Mouse (Mus musculus): Measurements from ENCODE around the gene Calhm5.

Calhm5 gene

GRCm38 (mm10) chr10:34070999-34071492 is 25.3 kb downstream of the Calhm5 start:
- DNase-seq (ENCODE audit: low spot score), result no peak

DNA sequence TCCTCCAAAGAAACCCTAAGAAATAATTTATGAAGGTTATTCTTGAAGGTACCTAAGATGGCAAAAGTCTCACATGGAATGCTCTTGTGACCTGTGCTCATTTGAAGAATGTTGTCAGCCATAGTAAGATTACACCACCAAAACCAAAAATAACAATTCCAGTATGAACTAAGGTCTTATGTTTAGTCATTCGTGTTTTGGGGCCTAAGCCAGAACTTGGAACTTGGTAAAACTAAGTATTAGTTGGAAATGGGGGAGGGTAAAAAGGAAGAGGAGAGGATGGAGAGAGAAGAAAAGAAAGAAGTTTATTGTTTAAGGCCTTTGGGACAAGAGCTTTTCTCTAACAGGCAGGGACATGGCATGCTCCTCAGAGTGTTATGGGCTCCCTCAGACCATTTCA is 26.7 kb downstream of the Calhm5 start:
- no peak for DNase-seq (ENCODE audit: low spot score)

DNA sequence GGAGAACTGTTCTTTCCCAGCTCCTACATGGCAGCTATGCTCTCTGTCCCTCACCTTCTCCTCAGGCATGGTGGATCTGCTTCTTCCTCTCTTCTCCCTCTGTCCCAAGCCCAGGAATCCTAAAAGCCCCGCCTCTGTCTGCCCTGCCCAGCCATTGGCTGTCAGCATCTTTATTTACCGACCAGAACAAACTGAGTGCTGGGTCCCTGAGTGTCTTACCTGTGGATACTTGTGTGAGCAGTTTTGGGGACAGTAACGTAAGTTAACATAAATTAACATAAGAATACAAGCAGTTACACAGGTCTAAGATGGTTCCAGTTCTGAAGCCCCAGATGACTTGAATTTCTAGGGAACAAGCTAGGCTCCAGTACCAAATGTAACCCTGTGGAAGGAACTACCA is 29.7 kb downstream of the Calhm5 start:
- no peak for DNase-seq (ENCODE audit: low spot score)

- DNase-seq (ENCODE audit: low spot score), result no peak
Measured at GRCm38 (mm10) chr10:34053987-34054386, 42.3 kb downstream of the Calhm5 start.

- DNase-seq (ENCODE audit: low spot score), result no peak
Measured at GRCm38 (mm10) chr10:34044210-34044609, 52.1 kb downstream of the Calhm5 start, which contains the start of gene Calhm4. Gene Calhm4 (minus strand): TSS chr10:34044310.

Measured in ovary, adult 18-20 months (tissue).